Mouse (Mus musculus) heart, embryonic 14.5 days (tissue): ENCODE data around the gene Usp4. TPM values are rescaled to one million over a fixed set of nuclear protein-coding genes. Genes with fewer than 3 reads are reported as not detected.
A peak's percentile ranks its signal among the peaks of the same experiment; 100 is the strongest.

Experiments used
- ATAC-seq: fragments of 200-750 bp; cut with Nextera tagmentation; 2 replicates; pipeline ENCODE4 v1.8.0; 2017; ENCODE audit warnings: low read depth, moderate TSS enrichment; ENCODE audit not compliant: insufficient number of reproducible peaks, insufficient read depth, low FRiP score
- H3K27ac ChIP-seq, 2 experiments: fragments of 200-500 bp in 1 of 2; fragments of 300-500 bp in 1 of 2; sonication (generic) in 1 of 2; replicated peaks in 1 of 2; 2 replicates each; pipeline ENCODE4 v1.5.1; 2012 to 2014; ENCODE audit warnings: low read depth in 2 of 2, low read length in 2 of 2, control low read depth in 1 of 2, mild to moderate bottlenecking in 1 of 2, mixed read lengths in 1 of 2; ENCODE audit not compliant: control insufficient read depth in 1 of 2, insufficient read depth in 1 of 2
- H3K27me3 ChIP-seq: fragments of 300-500 bp; sonication (generic); 2 replicates; pipeline ENCODE4 v1.6.1; 2014; ENCODE audit warnings: mild to moderate bottlenecking, low read length, control low read depth; ENCODE audit not compliant: control insufficient read depth, insufficient read depth
- H3K36me3 ChIP-seq: fragments of 300-500 bp; sonication (generic); 2 replicates; pipeline ENCODE4 v1.6.1; 2014; ENCODE audit warnings: mild to moderate bottlenecking, control low read depth, low read length, mixed read lengths; ENCODE audit not compliant: control insufficient read depth, insufficient read depth
- H3K4me1 ChIP-seq, 2 experiments: fragments of 200-500 bp in 1 of 2; fragments of 300-500 bp in 1 of 2; sonication (generic) in 1 of 2; 2 replicates each; pipeline ENCODE4 v1.6.1; 2012 to 2014; ENCODE audit warnings: low read length in 2 of 2, control low read depth in 1 of 2, mixed read lengths in 1 of 2; ENCODE audit not compliant: control insufficient read depth in 2 of 2, insufficient read depth in 2 of 2
- H3K4me2 ChIP-seq: fragments of 300-500 bp; sonication (generic); 2 replicates; pipeline ENCODE4 v1.6.1; 2014; ENCODE audit warnings: mild to moderate bottlenecking, low read length
- H3K4me3 ChIP-seq, 2 experiments: fragments of 200-500 bp in 1 of 2; fragments of 300-500 bp in 1 of 2; sonication (generic) in 1 of 2; 2 replicates each; pipeline ENCODE4 v1.5.1; 2012 to 2014; ENCODE audit warnings: low read length in 2 of 2, mild to moderate bottlenecking in 2 of 2, control low read depth in 1 of 2, low read depth in 1 of 2, moderate library complexity in 1 of 2; ENCODE audit not compliant: control insufficient read depth in 1 of 2, insufficient read depth in 1 of 2
- H3K9ac ChIP-seq: fragments of 300-500 bp; sonication (generic); 2 replicates; pipeline ENCODE4 v1.6.1; 2014; ENCODE audit warnings: mild to moderate bottlenecking, low read length
- H3K9me3 ChIP-seq: fragments of 300-500 bp; sonication (generic); 2 replicates; pipeline ENCODE4 v1.6.1; 2016; ENCODE audit warnings: low read length, control low read depth; ENCODE audit not compliant: control insufficient read depth
- WGBS: fragments of 180-500 bp; shearing (Covaris S2); extraction: QIAGEN DNeasy Blood & Tissue Kit; methylation state at CpG from one replicate; pipeline ENCODE4 v1.1.7; 2014; 5-methylcytosine and 5-hydroxymethylcytosine counted together
- polyA plus RNA-seq: library from polyadenylated mRNA; unstranded; fragments of >200 nt; fragmentation: Nextera tagmentation; extraction: Ambion mirVana; gene quantifications from 2 replicates; pipeline ENCODE4 v1.2.1, GENCODE M21; 2014

Gene Usp4
- polyA plus RNA-seq, 1 experiment from 2014 or later, result 90.1 TPM

- no peak for ATAC-seq
- no peaks in the 10 kb centered on the region for H3K27me3 ChIP-seq
- 78% methylated on average over 9 of the region's 9 CpGs for WGBS
- H3K4me3 ChIP-seq, result no peak overlapping the region
- H3K27ac ChIP-seq, result no peak overlapping the region
- no peaks in the 10 kb centered on the region for H3K36me3 ChIP-seq
- no peak overlapping the region for H3K9ac ChIP-seq
- H3K4me2 ChIP-seq, result no peak overlapping the region
- no peaks in the 10 kb centered on the region for H3K9me3 ChIP-seq
- H3K4me1 ChIP-seq, result peaks cover 0 to 2% of the 10 kb centered on the region in 2 experiments; a peak in 2 of 4 replicates
These were observed 63.8 kb downstream of the Usp4 start for GRCm38 (mm10) chr9:108411381-108411942.

DNA sequence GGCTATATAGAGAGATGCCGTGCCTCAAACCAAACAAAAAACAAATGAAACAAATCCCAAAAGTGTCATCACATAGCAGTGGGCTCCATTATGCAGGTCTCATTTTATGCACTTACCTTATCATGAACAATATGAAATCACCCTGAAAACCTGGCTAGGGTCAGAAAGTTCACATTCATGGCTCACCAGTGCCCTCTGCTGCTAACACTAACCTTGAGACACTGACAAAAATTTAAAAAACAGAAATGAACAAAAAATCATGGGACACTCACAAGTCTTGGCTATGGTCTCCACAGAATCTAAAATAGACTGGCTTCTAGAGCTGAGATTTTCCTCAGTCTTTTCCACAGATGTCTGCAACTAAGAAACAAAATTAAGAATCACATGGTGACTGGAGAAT is 64.6 kb downstream of the Usp4 start:
- no peaks in the 10 kb centered on the region for H3K27me3 ChIP-seq
- no peaks in the 10 kb centered on the region for H3K9me3 ChIP-seq
- ATAC-seq, result no peak
- H3K27ac ChIP-seq, result no peak overlapping the region
- WGBS, result 82% methylated on average over 1 of the region's 1 CpGs
- H3K4me1 ChIP-seq, result peaks cover 0 to 2% of the 10 kb centered on the region in 2 experiments; a peak in 2 of 4 replicates
- H3K36me3 ChIP-seq, result no peaks in the 10 kb centered on the region
- H3K4me3 ChIP-seq, result no peak overlapping the region
- no peak overlapping the region for H3K4me2 ChIP-seq
- no peak overlapping the region for H3K9ac ChIP-seq

GRCm38 (mm10) chr9:108428384-108428783 is 80.7 kb downstream of the Usp4 start, which contains the start of gene Ccdc36:
TSS of gene Ccdc36 (minus strand) at chr9:108428484.
- H3K4me1 ChIP-seq, result no peaks in the 10 kb centered on the region; a peak in 1 of 4 replicates
- no peaks in the 10 kb centered on the region for H3K27me3 ChIP-seq
- no peak for ATAC-seq

DNA sequence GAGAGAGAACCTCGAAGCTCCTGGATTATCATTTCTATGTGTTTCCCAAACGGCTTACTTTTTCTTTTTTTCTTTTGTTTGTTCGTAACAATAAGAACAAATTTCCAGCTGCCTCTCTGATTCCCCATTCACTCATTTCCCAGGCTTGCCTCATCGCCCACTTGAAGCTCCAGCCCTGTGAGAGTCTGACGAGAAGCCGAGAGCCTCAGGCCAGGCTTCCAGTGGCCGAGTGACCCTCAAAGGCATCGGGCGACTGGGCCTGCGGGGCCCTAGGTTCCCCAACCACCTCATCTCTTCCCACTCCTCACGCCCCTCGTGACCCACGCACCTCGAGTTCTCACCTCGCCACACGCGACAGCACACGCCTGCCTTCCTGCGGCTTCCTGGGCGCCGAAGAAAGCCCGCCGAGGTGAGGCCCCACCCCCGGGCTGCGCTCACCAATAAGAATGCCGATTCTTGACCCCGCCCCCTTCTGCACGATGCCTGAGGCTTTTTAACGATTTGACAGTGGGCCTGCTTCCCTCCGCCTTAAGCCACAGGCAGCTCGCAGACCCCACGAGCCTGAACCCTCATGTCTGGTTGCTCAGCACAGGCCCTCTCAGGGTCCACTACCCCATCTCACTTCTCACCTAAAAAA is 83.9 kb downstream of the Usp4 start:
- 32% methylated on average over 32 of the region's 32 CpGs for WGBS

More at GRCm38 (mm10) chr9:108428384-108428783, 80.7 kb downstream of the Usp4 start, which contains the start of gene Ccdc36:
- Histone ChIP-seq H3K9me3 (no peaks in the 10 kb centered on the region), H3K4me2 (no peak within 1 kb of the TSS), H3K27ac (no peak within 1 kb of the TSS), H3K4me3 (no peak within 1 kb of the TSS), H3K36me3 (no peaks in the 10 kb centered on the region), H3K9ac (no peak within 1 kb of the TSS; the same call in 1 of the 2 replicates)

DNA sequence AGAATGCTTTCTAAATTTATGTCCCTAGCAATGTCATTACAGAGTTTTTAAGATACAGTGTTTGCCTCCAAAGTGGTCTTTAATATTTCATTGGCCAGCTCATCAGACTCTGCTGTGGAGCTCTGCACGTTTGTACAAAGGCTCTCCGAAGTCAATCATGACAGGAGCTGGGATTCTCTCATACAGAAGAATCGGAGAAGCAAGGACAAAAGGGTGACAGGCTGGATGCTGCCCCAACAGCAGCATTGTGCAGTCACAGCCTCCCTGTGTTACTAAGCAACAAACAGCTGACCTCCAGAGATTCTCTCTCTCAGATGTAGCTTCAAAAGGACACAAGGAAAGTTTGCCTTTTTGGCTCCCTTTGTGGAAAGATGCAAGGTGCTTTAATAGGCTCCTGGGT is 88.5 kb downstream of the Usp4 start, which contains the start of gene BC048562:
TSS of gene BC048562 (plus strand) at position 301 of the 400 bp plus-strand sequence.
- H3K36me3 ChIP-seq, result no peaks in the 10 kb centered on the region
- no peak within 1 kb of the TSS for H3K9ac ChIP-seq
- peaks cover 3 to 14% of the 10 kb centered on the region in 2 experiments for H3K4me1 ChIP-seq
- no peaks in the 10 kb centered on the region for H3K9me3 ChIP-seq
- no peak for ATAC-seq
- H3K27ac ChIP-seq, result no peak within 1 kb of the TSS
- no peak within 1 kb of the TSS for H3K4me3 ChIP-seq
- H3K4me2 ChIP-seq, result no peak within 1 kb of the TSS
- H3K27me3 ChIP-seq, result no peaks in the 10 kb centered on the region
- WGBS, result 67% methylated on average over 3 of the region's 3 CpGs

More for the DNA sequence above, 83.9 kb downstream of the Usp4 start:
- no peaks in the 10 kb centered on the region; a peak in 1 of 4 replicates for H3K4me1 ChIP-seq
- ATAC-seq, result no peak
- H3K36me3 ChIP-seq, result no peaks in the 10 kb centered on the region
- H3K4me3 ChIP-seq, result peak overlapping the region; percentile 21 to 38
- peak overlapping the region; percentile 59; the same call in 1 of the 2 replicates for H3K9ac ChIP-seq
- H3K9me3 ChIP-seq, result no peaks in the 10 kb centered on the region
- no peak overlapping the region for H3K27ac ChIP-seq
- no peaks in the 10 kb centered on the region for H3K27me3 ChIP-seq
- H3K4me2 ChIP-seq, result peak overlapping the region; percentile 63

DNA sequence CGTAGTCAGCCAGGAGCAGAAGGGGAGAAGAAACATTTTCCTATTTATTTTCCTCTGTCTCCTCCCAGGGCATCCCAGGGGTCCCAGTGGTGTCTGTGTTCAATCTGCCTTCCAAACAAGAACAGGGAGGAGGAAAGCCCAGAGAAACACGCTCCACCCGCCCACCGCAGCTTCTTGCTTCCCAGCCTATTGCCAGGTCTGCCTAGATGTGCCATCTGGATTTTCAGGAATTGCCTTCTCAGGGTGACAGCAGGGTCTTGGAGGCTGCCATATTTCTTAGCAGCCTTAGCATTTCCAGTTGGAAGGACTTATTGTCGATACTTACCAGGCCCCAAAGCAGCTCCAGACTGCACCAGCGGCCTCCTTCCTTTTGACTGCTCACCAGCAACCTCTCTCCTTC is 91.5 kb downstream of the Usp4 start:
- no peaks in the 10 kb centered on the region for H3K27me3 ChIP-seq
- no peak overlapping the region for H3K9ac ChIP-seq
- no peak overlapping the region for H3K27ac ChIP-seq
- H3K4me2 ChIP-seq, result no peak overlapping the region
- H3K4me1 ChIP-seq, result peaks cover 3 to 23% of the 10 kb centered on the region in 2 experiments
- no peaks in the 10 kb centered on the region for H3K9me3 ChIP-seq
- H3K36me3 ChIP-seq, result no peaks in the 10 kb centered on the region
- H3K4me3 ChIP-seq, result no peak overlapping the region
- WGBS, result 82% methylated on average over 6 of the region's 6 CpGs
- ATAC-seq, result no peak

GRCm38 (mm10) chr9:108440485-108440884 is 92.8 kb downstream of the Usp4 start:
- Histone ChIP-seq H3K27me3 (no peaks in the 10 kb centered on the region), H3K9ac (no peak overlapping the region), H3K9me3 (no peaks in the 10 kb centered on the region), H3K27ac (peak overlapping the region in 1 of 2 experiments; percentile 17; a peak in 3 of 4 replicates), H3K36me3 (no peaks in the 10 kb centered on the region), H3K4me2 (no peak overlapping the region), H3K4me3 (no peak overlapping the region), H3K4me1 (peaks cover 6 to 24% of the 10 kb centered on the region in 2 experiments)
- ATAC-seq, result no peak
- WGBS, result 64% methylated on average over 5 of the region's 5 CpGs
